Mouse (Mus musculus) embryonic fibroblast, embryonic 13.5 days (primary cell): ENCODE results near the gene Ccdc33.

Experiments
- CTCF ChIP-seq: IDR thresholded peaks from 2 replicates; pipeline ENCODE4 v1.5.1; 2011; ENCODE audit warnings: mild to moderate bottlenecking, control low read depth, low read length, moderate library complexity, borderline replicate concordance; ENCODE audit not compliant: insufficient read depth
- POLR2A ChIP-seq: IDR thresholded peaks from 2 replicates; pipeline ENCODE4 v1.6.1; 2011; ENCODE audit warnings: low read depth, mild to moderate bottlenecking, control low read depth, low read length, moderate library complexity

DNA sequence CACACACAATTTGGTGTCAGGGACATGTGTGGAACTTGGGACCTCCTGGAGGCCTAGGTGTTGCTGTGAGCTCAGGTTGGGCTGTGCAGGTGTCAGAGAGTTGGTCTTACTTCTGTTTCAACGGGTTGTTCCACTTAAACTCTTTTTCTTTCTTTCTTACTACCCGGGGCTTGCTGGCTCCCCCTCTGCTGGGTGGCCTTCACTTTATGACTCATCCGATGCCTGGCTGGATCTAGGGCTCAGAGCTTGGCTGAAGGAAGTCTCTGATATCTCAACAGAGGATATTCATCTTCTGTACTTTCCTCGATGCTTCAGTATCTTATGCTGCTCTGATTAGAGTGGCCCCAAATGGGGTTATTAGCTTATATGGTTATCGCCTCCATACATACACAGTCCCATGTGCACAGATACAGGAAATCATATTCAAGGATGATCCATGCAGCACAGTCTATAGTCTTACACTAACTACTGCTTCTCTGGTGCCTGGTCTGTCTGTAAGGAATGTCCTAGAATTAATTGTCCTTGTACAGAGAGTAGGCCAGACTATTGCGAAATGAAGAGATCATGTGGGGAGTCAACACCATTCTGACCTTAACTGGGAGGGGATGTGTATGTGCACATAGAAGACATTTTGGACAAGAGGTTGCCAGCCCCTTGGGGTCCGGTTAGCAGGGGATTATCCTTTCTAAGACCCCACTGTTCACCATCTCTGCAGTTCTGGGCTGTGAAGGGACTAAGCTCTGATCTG lies 82.5 kb downstream of the Ccdc33 start:
- TF ChIP-seq CTCF (no peak), POLR2A (no peak)
